Mouse (Mus musculus) layer of hippocampus, postnatal 14 days (tissue): ENCODE measurements at regions not wholly inside any gene's neighbourhood (a gene's known extent, or its start where the extent isn't known, plus 50 kb on each side); places are given as distances from the start of the nearest gene placed in this dataset.
A peak's percentile ranks its signal among the peaks of the same experiment; 100 is the strongest.

Experiments
- DNase-seq, 2 experiments: peaks; one replicate each; pipeline ENCODE4 v3.0.0; 2021 to 2022; ENCODE audit warnings: low spot score in 2 of 2, mixed read lengths in 1 of 2
- microRNA-seq, 2 experiments: library from miRNA; unstranded; fragments of <30 nt; microRNA quantifications; one replicate each; pipeline ENCODE4 v1.2.0; 2021

- DNase-seq = no peak
These were observed 91.0 kb upstream of the Zfhx3 start for GRCm38 (mm10) chr8:107851236-107852043.

- no peak for DNase-seq
These were observed 82.7 kb upstream of the Zfhx3 start for GRCm38 (mm10) chr8:107859770-107860169.

DNA sequence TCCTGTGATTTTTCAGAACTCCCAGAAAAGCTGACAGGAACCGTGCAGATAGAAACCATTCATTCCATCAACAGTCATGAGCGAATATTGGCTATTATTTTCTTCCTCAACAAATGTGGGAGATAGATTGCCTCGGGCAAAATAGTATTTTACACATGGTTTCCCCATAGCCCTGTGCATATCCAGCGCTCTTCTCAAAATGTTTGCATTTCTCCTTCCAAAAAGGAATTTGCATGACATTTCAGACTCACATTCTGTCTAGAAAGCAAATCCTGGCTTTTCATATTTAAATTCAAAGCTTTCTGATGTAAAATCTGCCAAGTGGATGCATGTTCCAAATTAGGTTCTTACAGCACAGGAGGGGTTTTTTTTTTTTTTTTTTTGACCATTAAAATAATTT, 82.2 kb upstream of the Zfhx3 start:
- DNase-seq = no peak

GRCm38 (mm10) chr8:107864802-107865651, 77.4 kb upstream of the Zfhx3 start:
- no peak for DNase-seq

DNA sequence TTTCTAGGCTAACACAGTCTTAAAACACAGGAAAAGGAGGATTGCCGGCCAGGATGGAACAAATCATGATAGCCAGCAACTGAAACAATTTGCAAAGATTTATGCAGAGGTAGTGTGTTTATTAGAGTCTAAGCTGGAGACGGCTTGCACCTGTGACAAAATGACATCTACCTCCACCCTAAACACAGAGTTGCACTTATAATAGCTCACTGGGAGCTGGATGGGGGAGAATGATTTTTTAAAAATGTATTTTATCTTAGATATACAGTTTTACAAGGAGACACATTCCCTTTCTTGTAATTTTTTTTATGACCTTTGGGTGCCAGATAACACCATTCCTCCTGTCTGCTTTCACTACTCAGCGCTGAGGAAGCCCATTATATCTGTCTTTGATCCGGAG, 76.7 kb upstream of the Zfhx3 start:
- no peak for DNase-seq

- DNase-seq = no peak
These were observed 70.7 kb upstream of the Zfhx3 start for GRCm38 (mm10) chr8:107871718-107872117.

DNA sequence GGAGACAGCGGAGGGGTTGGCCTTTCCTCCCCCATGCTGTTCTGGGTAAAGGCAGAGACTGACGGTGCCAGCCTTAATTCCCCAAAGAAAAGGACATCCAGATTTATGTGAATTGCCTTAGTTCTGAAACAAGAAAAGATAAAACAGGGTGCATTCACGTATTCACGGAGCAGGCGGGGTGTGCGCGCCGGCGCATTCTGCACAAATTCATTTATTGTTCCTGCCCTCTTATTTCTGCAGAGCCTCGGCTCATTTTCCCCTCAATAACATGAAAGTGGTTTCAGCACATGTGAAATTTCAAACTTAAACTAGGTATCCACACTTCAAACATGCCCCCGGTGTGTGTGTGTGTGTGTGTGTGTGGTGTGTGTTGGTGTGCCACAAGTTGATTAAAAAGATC, 70.3 kb upstream of the Zfhx3 start:
- no peak for DNase-seq

GRCm38 (mm10) chr8:107876455-107876854, 66.0 kb upstream of the Zfhx3 start:
- no peak for DNase-seq

- DNase-seq = peak; percentile 49 to 69
These were observed 60.6 kb upstream of the Zfhx3 start for GRCm38 (mm10) chr8:107881851-107882250.

DNA sequence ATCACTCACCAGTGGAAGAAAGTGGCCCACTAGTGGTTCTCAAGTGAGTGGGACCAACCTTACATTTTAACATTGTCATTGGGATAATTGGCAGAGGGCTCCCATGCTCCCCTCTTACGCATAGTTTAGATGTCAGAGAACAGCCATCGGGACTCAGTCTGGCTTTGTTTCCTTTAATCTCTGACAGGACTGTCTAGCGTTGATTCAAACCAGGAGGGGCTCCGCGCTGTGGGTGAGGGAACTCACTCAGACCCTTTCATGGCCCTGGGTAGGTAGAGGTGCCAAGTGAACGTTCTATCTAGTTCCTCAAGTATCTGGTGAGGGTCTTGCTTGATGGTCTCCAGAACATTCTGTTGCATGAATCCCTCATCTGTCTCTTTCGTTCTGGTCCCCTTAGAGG, 56.9 kb upstream of the Zfhx3 start:
- no peak for DNase-seq

DNA sequence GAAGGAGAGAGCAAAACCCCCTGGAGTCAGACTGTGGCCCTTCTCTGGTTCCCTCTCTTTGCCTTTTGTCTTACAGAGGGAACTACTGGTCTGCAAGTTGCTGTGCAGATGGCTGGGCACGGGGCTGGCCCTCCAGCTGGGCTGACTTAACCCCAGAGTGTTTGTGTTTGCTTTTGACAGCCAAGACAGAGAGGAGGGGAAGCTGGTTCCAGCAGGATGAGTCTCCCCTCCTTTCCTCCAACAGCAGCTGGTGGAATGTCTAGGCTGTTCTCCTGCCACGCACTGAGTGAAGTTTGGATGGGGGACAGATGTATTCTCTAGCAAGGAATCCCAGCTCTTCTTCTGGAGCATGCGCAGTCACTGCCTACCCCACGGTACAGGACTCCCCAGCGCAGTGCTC, 56.5 kb upstream of the Zfhx3 start:
- no peak for DNase-seq

- no peak for DNase-seq
These were observed 55.8 kb upstream of the Zfhx3 start for GRCm38 (mm10) chr8:107886516-107887253.

DNA sequence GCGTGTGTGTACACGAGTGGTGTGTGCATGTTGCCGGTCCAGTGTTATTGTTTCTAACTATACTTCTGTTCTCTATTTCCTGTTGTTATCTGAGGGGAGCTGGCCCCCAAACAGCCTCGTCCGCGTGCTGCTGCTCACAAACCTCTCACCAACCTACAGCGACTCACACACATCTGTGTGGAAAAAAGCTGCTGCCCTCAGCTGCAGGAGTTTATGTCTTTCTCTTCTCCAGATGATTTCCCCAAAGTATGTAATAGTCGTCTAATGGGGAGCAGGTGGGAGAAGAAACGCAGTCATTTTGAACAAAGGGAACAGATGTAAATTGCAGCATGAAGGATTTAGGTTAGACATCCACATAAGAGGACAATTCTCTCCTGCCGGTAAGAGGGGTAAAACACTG, 55.1 kb upstream of the Zfhx3 start:
- no peak for DNase-seq

DNA sequence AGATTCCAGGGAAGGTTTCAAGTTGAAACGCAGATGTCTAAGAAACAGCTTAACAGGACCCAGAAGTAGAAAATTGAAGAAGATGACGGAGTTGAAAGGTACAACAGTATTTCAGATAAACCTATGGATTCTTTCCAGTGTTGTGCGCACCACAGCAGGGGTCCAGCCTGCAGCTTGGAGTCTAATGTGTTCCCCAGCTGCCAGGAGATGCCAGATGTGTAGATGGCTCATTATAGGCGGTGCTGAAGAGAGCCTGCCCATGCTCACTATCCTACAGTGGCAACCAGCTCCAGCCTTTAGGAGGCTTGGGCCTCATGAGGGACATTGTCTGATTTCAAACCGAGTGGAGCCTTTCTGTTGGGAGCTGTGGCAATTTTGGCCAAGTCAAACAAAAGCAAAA, 51.5 kb upstream of the Zfhx3 start:
- no peak for DNase-seq

Small RNA genes in the stretch of these regions (microRNA-seq; reads per million reads assigned to microRNA genes)
- 0 reads per million in 2 experiments for gene Gm22825
- gene Gm23646 = 0 reads per million in 2 experiments
